Mouse (Mus musculus) megakaryocyte-erythroid progenitor cell, adult 5-6 weeks (primary cell): ENCODE results near the gene Tmem43. TPM values are rescaled to one million over a fixed set of nuclear protein-coding genes. Genes with fewer than 3 reads are reported as not detected.

Source experiments
- ATAC-seq: replicated peaks from 2 replicates; pipeline ENCODE4 v1.8.0; 2016; ENCODE audit warnings: mild to moderate bottlenecking, inconsistent platforms; ENCODE audit not compliant: severe bottlenecking, poor library complexity, low FRiP score, low TSS enrichment
- total RNA-seq, 2 experiments: library from RNA; stranded (forward) in 1 of 2; stranded (reverse) in 1 of 2; fragments of 200-1000, 215-1000 nt in 1 of 2; fragments of >200 nt in 1 of 2; fragmentation: Nextera tagmentation in 1 of 2; gene quantifications; 2 replicates each; pipeline ENCODE4 v1.2.3; 2014 to 2017

The Tmem43 gene
- total RNA-seq, 2 experiments from 2014 or later = 18.7 to 22.4 TPM

DNA sequence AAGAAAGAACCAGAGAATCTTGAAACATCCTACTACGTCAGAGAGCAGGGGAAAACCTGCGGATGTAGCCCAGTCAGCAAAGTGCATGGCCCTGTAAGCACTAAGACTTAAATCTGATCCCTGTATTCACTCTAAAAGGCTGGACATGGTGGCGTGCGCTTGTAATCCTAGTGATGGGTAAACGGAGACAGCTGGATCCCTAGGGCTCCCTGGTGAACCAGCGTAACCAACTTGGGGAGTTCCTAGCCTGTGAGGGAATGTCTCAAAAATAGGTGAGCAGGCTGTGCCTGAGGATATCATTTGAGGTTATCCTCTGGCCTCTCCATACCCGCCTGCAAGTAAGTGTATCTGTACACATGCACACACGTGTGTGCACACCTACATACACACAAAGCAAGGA, 57.2 kb downstream of the Tmem43 start:
- ATAC-seq = no peak

DNA sequence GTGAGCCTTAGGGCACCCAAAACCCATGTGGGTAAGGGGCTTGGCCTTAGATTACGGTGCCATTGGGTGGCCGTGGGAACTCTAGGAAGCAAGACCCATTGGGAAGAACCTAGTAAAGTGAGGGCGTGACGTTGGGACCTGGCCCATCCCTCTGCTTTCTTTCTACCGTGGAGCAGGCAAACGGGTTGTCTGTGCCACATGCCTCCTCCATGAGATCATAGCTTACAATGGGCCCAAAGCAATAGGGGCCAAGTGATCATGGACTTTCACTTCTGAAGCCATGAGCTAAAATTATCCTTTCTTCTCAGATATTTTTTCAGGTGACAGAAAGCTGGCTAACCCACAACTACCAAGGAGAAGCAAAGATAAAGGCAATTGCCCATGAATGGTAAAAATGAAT, 57.8 kb downstream of the Tmem43 start:
- ATAC-seq = no peak

DNA sequence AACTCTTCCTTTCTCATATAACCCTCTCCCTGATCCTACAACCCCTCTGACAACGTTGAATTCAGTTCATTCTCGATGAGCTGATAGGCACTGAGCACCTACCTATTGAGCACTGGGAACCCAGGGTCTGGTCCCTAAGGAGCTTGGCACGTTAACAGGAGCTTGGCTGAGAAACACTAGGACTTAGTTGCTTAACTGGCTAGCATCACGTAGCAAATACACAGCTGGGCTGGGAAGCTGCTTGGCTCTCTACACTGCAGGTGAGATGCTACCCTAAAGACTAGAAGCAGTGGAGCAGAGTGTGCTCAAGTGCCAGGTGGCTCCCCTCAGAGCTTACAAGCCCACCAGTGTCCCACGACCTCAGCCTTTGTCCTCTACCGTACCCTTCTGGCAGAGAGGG, 59.2 kb downstream of the Tmem43 start:
- no peak for ATAC-seq

DNA sequence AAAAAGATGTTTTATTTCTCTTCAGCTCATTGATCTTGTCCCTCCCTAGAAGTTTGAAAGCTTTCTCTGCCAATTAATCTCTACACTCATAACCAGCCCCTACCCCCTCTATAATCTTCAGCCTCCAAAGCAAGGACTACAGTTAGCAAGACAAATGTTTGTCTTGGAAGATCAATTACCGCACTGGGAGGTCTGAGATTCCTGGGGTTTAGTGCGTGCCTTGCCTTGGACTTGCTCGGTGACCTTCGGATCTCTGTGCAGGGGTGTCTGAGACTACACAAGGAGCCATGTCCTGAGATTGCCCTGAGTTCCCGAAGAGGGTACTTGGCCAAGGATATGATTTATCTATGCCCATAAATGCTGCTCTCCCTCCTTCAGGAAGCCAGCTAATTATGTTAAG, 59.9 kb downstream of the Tmem43 start:
- ATAC-seq = no peak

DNA sequence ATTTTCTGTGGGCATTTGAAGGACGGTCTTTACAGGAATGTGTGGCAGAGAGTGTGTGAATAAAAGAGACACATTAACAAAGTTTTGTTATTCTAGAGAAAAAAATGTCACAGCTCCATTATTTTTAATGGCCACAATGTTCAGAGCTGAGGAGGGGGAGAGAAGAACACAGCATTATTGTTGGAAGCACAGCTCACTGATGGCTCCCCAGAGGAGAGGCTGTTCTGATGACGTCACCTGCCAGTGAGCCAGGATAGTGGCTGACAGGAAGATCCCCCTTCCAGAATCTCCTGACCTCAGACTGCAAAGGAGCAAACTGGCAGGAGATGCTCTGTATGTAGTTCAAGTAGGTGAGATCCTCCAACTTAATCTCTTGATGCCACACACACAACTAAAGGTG, 60.3 kb downstream of the Tmem43 start:
- no peak for ATAC-seq

DNA sequence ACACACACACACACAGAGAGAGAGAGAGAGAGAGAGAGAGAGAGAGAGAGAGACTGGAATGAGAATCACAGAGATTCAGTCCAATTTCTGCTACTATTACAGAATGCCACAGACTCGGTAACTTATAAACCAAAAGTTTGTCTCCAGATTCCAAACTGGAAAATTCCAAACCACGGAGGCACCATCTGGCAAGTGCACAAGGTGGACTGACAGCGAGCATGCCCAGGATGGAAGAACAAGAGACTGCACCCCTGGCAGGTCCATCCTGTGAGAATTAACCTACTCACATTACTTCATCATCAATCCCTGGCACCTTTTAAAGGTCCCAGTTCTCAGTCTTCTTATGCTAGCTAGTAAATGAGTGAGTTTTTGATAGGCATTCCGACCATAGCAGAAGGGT, 60.8 kb downstream of the Tmem43 start:
- no peak for ATAC-seq

DNA sequence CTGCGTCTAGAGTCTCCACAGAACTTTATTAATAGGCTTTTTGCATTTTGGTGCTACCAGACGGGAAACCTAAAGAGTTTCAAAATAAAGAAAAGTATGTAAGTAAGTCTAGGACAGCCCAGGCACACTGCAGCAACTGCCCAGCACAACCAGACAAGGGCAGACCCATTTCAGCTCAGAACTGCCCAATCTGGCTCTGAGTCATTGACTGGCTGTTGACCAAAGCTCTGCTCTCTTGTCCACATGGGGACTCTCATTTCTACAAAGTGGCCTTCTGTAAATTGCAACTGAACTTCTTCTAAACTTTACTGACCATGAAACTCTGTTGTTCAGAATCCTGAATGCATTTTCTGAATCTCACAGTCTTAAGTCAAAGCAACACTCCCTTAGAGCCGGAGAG, 61.7 kb downstream of the Tmem43 start:
- ATAC-seq = no peak

DNA sequence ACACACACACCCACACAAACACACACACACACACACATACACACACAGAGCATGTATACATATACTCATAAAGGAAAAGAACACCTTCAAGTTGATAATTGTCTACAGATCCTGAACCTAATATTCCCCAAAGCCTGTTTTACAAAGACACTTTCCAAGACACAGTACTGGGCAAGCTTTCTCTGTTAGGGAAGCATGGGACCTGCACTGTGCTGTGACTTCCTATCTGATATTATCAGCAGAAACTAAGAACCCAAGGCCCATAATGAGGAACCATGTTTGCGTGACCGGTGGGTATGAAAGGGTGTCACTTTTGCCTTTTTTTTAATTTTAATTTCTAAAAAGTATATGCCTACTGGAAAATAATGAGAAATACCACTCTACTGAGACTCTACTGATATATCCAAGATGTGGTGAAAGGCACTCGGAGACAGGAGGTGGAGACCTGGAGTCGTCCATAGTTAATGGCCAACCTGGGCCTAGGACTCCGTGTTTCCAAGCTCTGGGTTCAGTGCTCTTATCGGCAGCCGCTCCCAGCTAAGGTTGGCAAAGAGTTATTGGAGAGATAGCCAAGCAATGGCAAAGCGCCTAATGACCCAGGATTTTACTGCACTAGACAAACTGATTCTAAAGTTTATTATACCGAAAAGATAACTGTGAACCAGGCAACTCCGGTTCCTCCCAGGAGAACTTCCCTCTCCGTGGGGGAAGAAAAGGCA, 62.7 kb downstream of the Tmem43 start:
- ATAC-seq = no peak

Other genes with a start within 250 kb of the Tmem43 start
- gene Wnt7a, start 62.3 kb upstream of the Tmem43 start, total RNA-seq (2014; fragmentation: Nextera tagmentation) = not detected in 2 replicates
- gene Wnt7a, start 62.3 kb upstream of the Tmem43 start, total RNA-seq (2017) = not detected in 2 replicates
- gene Chchd4, start 157 bp upstream of the Tmem43 start, total RNA-seq (2014; fragmentation: Nextera tagmentation) = 23.1 and 26.8 TPM in 2 replicates
- 24.1 and 24.9 TPM in 2 replicates for gene Chchd4, start 157 bp upstream of the Tmem43 start, total RNA-seq (2017)
- gene Xpc, start 42.2 kb downstream of the Tmem43 start, total RNA-seq (2014; fragmentation: Nextera tagmentation) = 8.8 and 10.4 TPM in 2 replicates
- gene Xpc, start 42.2 kb downstream of the Tmem43 start, total RNA-seq (2017) = 25.1 and 35.4 TPM in 2 replicates
- gene Lsm3, start 42.2 kb downstream of the Tmem43 start, total RNA-seq (2014; fragmentation: Nextera tagmentation) = 211 and 214 TPM in 2 replicates
- gene Lsm3, start 42.2 kb downstream of the Tmem43 start, total RNA-seq (2017) = 372 and 520 TPM in 2 replicates
- 34.0 and 48.8 TPM in 2 replicates for gene Slc6a6, start 210.3 kb downstream of the Tmem43 start, total RNA-seq (2014; fragmentation: Nextera tagmentation)
- 19.8 and 21.3 TPM in 2 replicates for gene Slc6a6, start 210.3 kb downstream of the Tmem43 start, total RNA-seq (2017)